Mouse (Mus musculus): ENCODE data around the gene Pcp4. TPM values are rescaled to one million over a fixed set of nuclear protein-coding genes. Genes with fewer than 3 reads are reported as not detected.
"Not testable (repeated sequence)": the region's sequence is repeated elsewhere in the genome, so short reads cannot be mapped to it uniquely, and the experiment has no call there.

The Pcp4 gene
- polyA plus RNA-seq, 1 experiment from 2014 or later: 92.0 TPM

- H3K9ac ChIP-seq (ENCODE audit: low read depth, low read length): no peak overlapping the region
- ATAC-seq (ENCODE audit: low FRiP score): no peak
- 91% methylated on average over 3 of the region's 3 CpGs for WGBS
- no peaks in the 10 kb centered on the region for H3K4me1 ChIP-seq (replicated peaks; ENCODE audit: control insufficient read depth, insufficient read depth, low read length)
- no peak overlapping the region for H3K27ac ChIP-seq (ENCODE audit: low read depth, low read length)
- no peaks in the 10 kb centered on the region for H3K36me3 ChIP-seq (ENCODE audit: control insufficient read depth, insufficient read depth, low read length)
- no peak overlapping the region for H3K4me2 ChIP-seq (replicated peaks; ENCODE audit: low read depth, low read length)
- H3K27me3 ChIP-seq (ENCODE audit: control insufficient read depth, insufficient read depth, low read length): no peaks in the 10 kb centered on the region
- H3K4me3 ChIP-seq (ENCODE audit: low read depth, low read length): no peak overlapping the region
- DNase-seq (ENCODE audit: low spot score): no peak
- no peaks in the 10 kb centered on the region for H3K9me3 ChIP-seq (ENCODE audit: control insufficient read depth, low read length)
Measured at GRCm38 (mm10) chr16:96441826-96442225, 25.6 kb upstream of the Pcp4 start.

DNA sequence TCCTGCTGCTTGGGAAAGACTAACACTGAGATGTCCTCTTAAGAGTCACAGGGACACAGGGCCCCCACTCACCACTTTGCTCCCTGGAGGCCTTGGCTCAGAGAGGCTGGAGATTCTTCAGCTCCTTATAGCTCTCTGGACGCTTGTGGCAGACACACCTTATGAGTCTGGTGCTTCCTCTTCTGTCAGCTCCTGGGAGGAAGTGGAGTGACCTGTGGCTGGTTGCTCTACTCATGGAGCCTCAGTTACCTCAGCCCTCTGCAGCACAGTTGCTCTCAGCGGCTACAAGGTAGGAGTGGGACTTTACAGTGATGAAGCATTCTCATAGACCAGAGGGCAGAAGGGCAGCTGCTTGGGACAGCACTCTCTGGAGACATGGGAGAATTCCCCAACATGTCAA is 23.9 kb upstream of the Pcp4 start, which contains the start of gene Itgb2l:
Itgb2l (minus strand) TSS at position 152 of the 400 bp plus-strand sequence.
- H3K27me3 ChIP-seq (ENCODE audit: control insufficient read depth, insufficient read depth, low read length): no peaks in the 10 kb centered on the region
- ATAC-seq (ENCODE audit: low FRiP score) (no peak), DNase-seq (ENCODE audit: low spot score) (no peak)

GRCm38 (mm10) chr16:96450871-96451270 is 16.5 kb upstream of the Pcp4 start:
- not testable (repeated sequence) for H3K9me3 ChIP-seq (ENCODE audit: control insufficient read depth, low read length); H3K4me3 ChIP-seq (ENCODE audit: low read depth, low read length); ATAC-seq (ENCODE audit: low FRiP score); H3K4me2 ChIP-seq (replicated peaks; ENCODE audit: low read depth, low read length); H3K36me3 ChIP-seq (ENCODE audit: control insufficient read depth, insufficient read depth, low read length); H3K27me3 ChIP-seq (ENCODE audit: control insufficient read depth, insufficient read depth, low read length); H3K9ac ChIP-seq (ENCODE audit: low read depth, low read length); H3K4me1 ChIP-seq (replicated peaks; ENCODE audit: control insufficient read depth, insufficient read depth, low read length); H3K27ac ChIP-seq (ENCODE audit: low read depth, low read length); DNase-seq (ENCODE audit: low spot score)
- WGBS: 98% methylated on average over 12 of the region's 16 CpGs

More for the DNA sequence above, 23.9 kb upstream of the Pcp4 start, which contains the start of gene Itgb2l:
- Histone ChIP-seq H3K9me3 (ENCODE audit: control insufficient read depth, low read length) (no peaks in the 10 kb centered on the region), H3K27ac (ENCODE audit: low read depth, low read length) (no peak within 1 kb of the TSS), H3K4me3 (ENCODE audit: low read depth, low read length) (no peak within 1 kb of the TSS), H3K36me3 (ENCODE audit: control insufficient read depth, insufficient read depth, low read length) (no peaks in the 10 kb centered on the region), H3K4me1 (replicated peaks; ENCODE audit: control insufficient read depth, insufficient read depth, low read length) (no peaks in the 10 kb centered on the region), H3K9ac (ENCODE audit: low read depth, low read length) (no peak within 1 kb of the TSS), H3K4me2 (replicated peaks; ENCODE audit: low read depth, low read length) (no peak within 1 kb of the TSS)
- WGBS: 78% methylated on average over 2 of the region's 2 CpGs

GRCm38 (mm10) chr16:96454086-96454485 is 13.3 kb upstream of the Pcp4 start:
- Histone ChIP-seq H3K4me2 (replicated peaks; ENCODE audit: low read depth, low read length) (no peak overlapping the region), H3K4me3 (ENCODE audit: low read depth, low read length) (no peak overlapping the region), H3K9me3 (ENCODE audit: control insufficient read depth, low read length) (no peaks in the 10 kb centered on the region), H3K27ac (ENCODE audit: low read depth, low read length) (no peak overlapping the region), H3K9ac (ENCODE audit: low read depth, low read length) (no peak overlapping the region), H3K4me1 (replicated peaks; ENCODE audit: control insufficient read depth, insufficient read depth, low read length) (no peaks in the 10 kb centered on the region), H3K27me3 (ENCODE audit: control insufficient read depth, insufficient read depth, low read length) (no peaks in the 10 kb centered on the region), H3K36me3 (ENCODE audit: control insufficient read depth, insufficient read depth, low read length) (no peaks in the 10 kb centered on the region)
- DNase-seq (ENCODE audit: low spot score): no peak
- ATAC-seq (ENCODE audit: low FRiP score): no peak

DNA sequence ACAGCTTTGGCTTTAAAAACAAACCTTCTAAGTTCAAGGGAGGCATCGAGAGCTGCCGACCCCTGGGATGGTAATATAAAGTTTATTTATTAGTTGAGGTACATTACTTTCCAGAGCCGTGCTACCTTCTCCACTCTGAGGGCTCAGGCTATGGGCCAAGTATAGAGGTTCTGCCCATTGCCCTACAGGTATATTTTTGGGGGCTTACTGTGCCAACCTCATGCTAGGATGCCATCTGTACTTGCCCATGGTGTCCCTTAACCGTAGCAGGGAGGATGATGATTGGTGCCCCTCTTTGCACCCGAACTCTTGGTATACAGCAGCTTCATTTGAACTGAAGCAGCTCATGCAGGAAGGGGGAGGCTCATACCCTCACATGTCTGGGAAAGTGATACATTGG is 9.8 kb upstream of the Pcp4 start:
- no peaks in the 10 kb centered on the region for H3K4me1 ChIP-seq (replicated peaks; ENCODE audit: control insufficient read depth, insufficient read depth, low read length)
- no peak overlapping the region for H3K4me3 ChIP-seq (ENCODE audit: low read depth, low read length)
- H3K27ac ChIP-seq (ENCODE audit: low read depth, low read length): no peak overlapping the region
- no peak overlapping the region for H3K4me2 ChIP-seq (replicated peaks; ENCODE audit: low read depth, low read length)
- H3K36me3 ChIP-seq (ENCODE audit: control insufficient read depth, insufficient read depth, low read length): no peaks in the 10 kb centered on the region
- DNase-seq (ENCODE audit: low spot score) (no peak), ATAC-seq (ENCODE audit: low FRiP score) (no peak)
- H3K9me3 ChIP-seq (ENCODE audit: control insufficient read depth, low read length): no peaks in the 10 kb centered on the region
- no peaks in the 10 kb centered on the region for H3K27me3 ChIP-seq (ENCODE audit: control insufficient read depth, insufficient read depth, low read length)
- WGBS: 89% methylated on average over 5 of the region's 5 CpGs
- H3K9ac ChIP-seq (ENCODE audit: low read depth, low read length): no peak overlapping the region

- H3K27me3 ChIP-seq (ENCODE audit: control insufficient read depth, insufficient read depth, low read length): no peaks in the 10 kb centered on the region
- WGBS: 86% methylated on average over 2 of the region's 2 CpGs
Measured at GRCm38 (mm10) chr16:96459356-96459755, 8.1 kb upstream of the Pcp4 start.

DNA sequence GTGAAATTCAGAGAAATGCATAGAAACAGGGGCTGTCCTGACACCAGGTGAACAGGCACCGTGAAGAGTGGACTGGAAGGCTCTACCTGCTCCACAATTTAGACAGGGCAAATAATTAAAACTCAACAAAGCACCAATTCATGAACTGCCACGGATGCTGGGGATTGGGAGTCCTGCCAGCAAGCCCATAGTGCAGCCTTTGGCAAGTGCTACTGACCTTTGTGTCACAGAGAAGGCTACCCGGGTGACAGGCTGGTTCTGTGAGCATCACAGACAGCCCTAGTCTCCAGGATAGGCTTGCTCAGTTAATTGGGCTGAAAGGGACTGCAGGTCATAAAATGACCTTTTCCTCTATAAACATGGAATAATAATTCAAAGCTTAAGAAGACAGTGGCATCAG is 6.6 kb upstream of the Pcp4 start:
- H3K9ac ChIP-seq (ENCODE audit: low read depth, low read length): no peak overlapping the region
- no peak overlapping the region for H3K4me2 ChIP-seq (replicated peaks; ENCODE audit: low read depth, low read length)
- H3K27me3 ChIP-seq (ENCODE audit: control insufficient read depth, insufficient read depth, low read length): no peaks in the 10 kb centered on the region
- no peaks in the 10 kb centered on the region for H3K4me1 ChIP-seq (replicated peaks; ENCODE audit: control insufficient read depth, insufficient read depth, low read length)
- no peak for ATAC-seq (ENCODE audit: low FRiP score)
- no peaks in the 10 kb centered on the region for H3K9me3 ChIP-seq (ENCODE audit: control insufficient read depth, low read length)
- no peak overlapping the region for H3K4me3 ChIP-seq (ENCODE audit: low read depth, low read length)
- no peak overlapping the region for H3K27ac ChIP-seq (ENCODE audit: low read depth, low read length)
- 74% methylated on average over 3 of the region's 3 CpGs for WGBS
- no peaks in the 10 kb centered on the region for H3K36me3 ChIP-seq (ENCODE audit: control insufficient read depth, insufficient read depth, low read length)
- DNase-seq (ENCODE audit: low spot score): no peak

More at GRCm38 (mm10) chr16:96459356-96459755, 8.1 kb upstream of the Pcp4 start:
- H3K4me3 ChIP-seq (ENCODE audit: low read depth, low read length): no peak overlapping the region
- H3K4me2 ChIP-seq (replicated peaks; ENCODE audit: low read depth, low read length): no peak overlapping the region
- no peak for ATAC-seq (ENCODE audit: low FRiP score)
- H3K9me3 ChIP-seq (ENCODE audit: control insufficient read depth, low read length): no peaks in the 10 kb centered on the region
- no peaks in the 10 kb centered on the region for H3K4me1 ChIP-seq (replicated peaks; ENCODE audit: control insufficient read depth, insufficient read depth, low read length)
- DNase-seq (ENCODE audit: low spot score): no peak
- no peaks in the 10 kb centered on the region for H3K36me3 ChIP-seq (ENCODE audit: control insufficient read depth, insufficient read depth, low read length)
- no peak overlapping the region for H3K9ac ChIP-seq (ENCODE audit: low read depth, low read length)
- no peak overlapping the region for H3K27ac ChIP-seq (ENCODE audit: low read depth, low read length)

GRCm38 (mm10) chr16:96468011-96468410 is 605 bp downstream of the Pcp4 start:
- DNase-seq (ENCODE audit: low spot score): no peak
- Histone ChIP-seq H3K4me1 (replicated peaks; ENCODE audit: control insufficient read depth, insufficient read depth, low read length) (no peaks in the 10 kb centered on the region), H3K36me3 (ENCODE audit: control insufficient read depth, insufficient read depth, low read length) (no peaks in the 10 kb centered on the region), H3K4me2 (replicated peaks; ENCODE audit: low read depth, low read length) (no peak overlapping the region), H3K9me3 (ENCODE audit: control insufficient read depth, low read length) (no peaks in the 10 kb centered on the region), H3K27ac (ENCODE audit: low read depth, low read length) (no peak overlapping the region), H3K9ac (ENCODE audit: low read depth, low read length) (no peak overlapping the region), H3K27me3 (ENCODE audit: control insufficient read depth, insufficient read depth, low read length) (no peaks in the 10 kb centered on the region), H3K4me3 (ENCODE audit: low read depth, low read length) (no peak overlapping the region)
- 70% methylated on average over 4 of the region's 4 CpGs for WGBS
- ATAC-seq (ENCODE audit: low FRiP score): no peak

DNA sequence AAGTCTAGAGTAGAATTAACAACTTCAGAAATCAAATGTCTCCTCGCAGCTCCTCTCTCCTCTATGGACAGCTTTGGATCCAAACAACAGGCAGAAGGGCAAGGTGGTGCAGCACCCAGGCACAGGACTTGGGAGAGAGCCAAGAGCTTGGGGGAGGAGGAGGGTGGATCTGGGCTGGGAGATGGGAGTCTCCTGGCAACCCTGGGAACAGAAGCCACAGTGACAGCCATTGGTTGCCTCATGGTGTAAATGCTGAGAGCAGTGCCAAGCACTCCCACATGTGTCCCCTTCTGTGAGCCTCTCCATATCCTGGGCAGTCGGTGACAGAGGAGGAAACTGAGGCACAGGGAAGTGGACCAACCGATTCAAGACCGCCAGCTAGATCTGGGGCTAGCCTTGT is 1.3 kb downstream of the Pcp4 start:
- Histone ChIP-seq H3K27ac (ENCODE audit: low read depth, low read length) (no peak overlapping the region), H3K4me3 (ENCODE audit: low read depth, low read length) (no peak overlapping the region), H3K9me3 (ENCODE audit: control insufficient read depth, low read length) (no peaks in the 10 kb centered on the region), H3K36me3 (ENCODE audit: control insufficient read depth, insufficient read depth, low read length) (no peaks in the 10 kb centered on the region), H3K27me3 (ENCODE audit: control insufficient read depth, insufficient read depth, low read length) (no peaks in the 10 kb centered on the region), H3K9ac (ENCODE audit: low read depth, low read length) (no peak overlapping the region), H3K4me1 (replicated peaks; ENCODE audit: control insufficient read depth, insufficient read depth, low read length) (no peaks in the 10 kb centered on the region), H3K4me2 (replicated peaks; ENCODE audit: low read depth, low read length) (no peak overlapping the region)
- ATAC-seq (ENCODE audit: low FRiP score) (no peak), DNase-seq (ENCODE audit: low spot score) (peak; percentile 11)
- 97% methylated on average over 4 of the region's 4 CpGs for WGBS

Measured in hindbrain, embryonic 11.5 days (tissue).